Mouse (Mus musculus) ES-E14 (cell line): ENCODE data around the gene Clca3a1.

Source experiments
- MAFK ChIP-seq: IDR thresholded peaks from 2 replicates; pipeline ENCODE4 v1.6.1; 2014; ENCODE audit warnings: mild to moderate bottlenecking, low read depth, low read length, inconsistent platforms; ENCODE audit not compliant: insufficient read depth
- ZC3H11A ChIP-seq: IDR thresholded peaks from 2 replicates; pipeline ENCODE4 v1.6.1; 2012; ENCODE audit warnings: low read depth, mild to moderate bottlenecking, inconsistent platforms, low read length, borderline replicate concordance

DNA sequence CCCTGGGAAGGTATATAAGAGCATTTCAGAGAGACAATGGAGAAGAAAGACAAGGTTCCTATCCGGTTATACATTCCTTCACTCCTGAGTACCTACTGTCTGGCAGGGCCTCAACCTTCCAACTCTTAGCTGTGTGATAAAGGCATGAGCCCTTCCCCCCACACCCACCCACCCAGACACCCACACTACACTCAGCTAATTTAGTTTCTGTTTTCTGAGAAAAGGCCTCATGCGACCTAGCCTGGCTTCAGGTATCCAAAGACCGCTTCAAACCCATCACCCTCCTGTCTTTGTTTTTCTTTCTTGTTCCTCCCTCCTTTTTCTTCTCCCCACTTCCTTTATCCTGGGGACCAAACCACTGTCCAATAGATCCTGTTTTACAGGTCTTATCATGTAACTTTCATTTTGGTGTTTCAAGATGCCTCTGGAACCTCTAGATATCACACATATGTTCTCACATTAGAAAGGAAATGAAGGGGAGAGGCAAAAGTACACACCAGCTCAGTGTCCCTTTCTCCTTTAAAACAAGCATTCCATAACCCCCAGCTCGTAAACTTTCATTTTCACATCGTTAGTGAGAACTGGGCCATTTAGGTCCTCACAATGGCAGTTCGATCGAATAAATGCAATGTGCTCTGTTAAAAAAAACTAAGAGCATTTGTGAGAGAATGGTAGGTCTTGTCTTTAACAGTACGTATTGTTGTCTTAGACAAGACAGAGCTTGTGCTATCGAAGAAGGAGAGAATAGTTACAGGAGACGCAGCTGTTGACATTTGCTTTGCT is 39.5 kb downstream of the Clca3a1 start:
- no peak for TF ChIP-seq ZC3H11A
- TF ChIP-seq MAFK = no peak
